Mouse (Mus musculus): Measurements from ENCODE around the gene Lin7a.

The Lin7a gene

GRCm38 (mm10) chr10:107449496-107450330, 178.2 kb downstream of the Lin7a start:
- no peak for DNase-seq (ENCODE audit: low read depth)

- DNase-seq (ENCODE audit: low read depth) = no peak
Observed at GRCm38 (mm10) chr10:107467819-107468218, 196.3 kb downstream of the Lin7a start.

Measured in naive thymus-derived CD4-positive, alpha-beta T cell, adult 2 months (primary cell).